Mouse (Mus musculus): ENCODE measurements at regions not wholly inside any gene's neighbourhood (a gene's known extent, or its start where the extent isn't known, plus 50 kb on each side); places are given as distances from the start of the nearest gene placed in this dataset.

GRCm38 (mm10) chr13:39950203-39950602, 411.0 kb downstream of the Ofcc1 start:
- no peak for DNase-seq

- no peak for DNase-seq
These were observed 426.0 kb downstream of the Ofcc1 start for GRCm38 (mm10) chr13:39935216-39935615.

DNA sequence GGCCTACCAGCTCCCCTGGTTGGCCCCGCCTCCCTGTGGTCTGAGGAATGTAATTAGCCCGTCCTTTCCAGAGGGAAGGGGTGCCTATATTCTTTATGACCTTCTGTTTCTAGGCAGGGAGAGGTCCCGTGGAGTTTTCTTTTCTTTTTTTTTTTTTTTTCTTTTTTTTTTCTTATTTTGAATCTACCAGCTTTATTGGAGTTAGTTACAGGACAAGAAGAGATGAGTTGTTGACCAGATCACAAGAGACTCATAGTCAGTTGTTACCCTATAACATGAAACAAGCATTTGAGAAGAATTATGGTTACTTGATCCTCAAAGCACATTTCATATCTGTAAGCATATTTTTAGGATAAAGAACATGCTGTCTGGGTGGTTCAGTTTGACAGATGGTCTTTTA, 429.8 kb downstream of the Ofcc1 start:
- DNase-seq = no peak

- DNase-seq = no peak
These were observed 432.7 kb downstream of the Ofcc1 start for GRCm38 (mm10) chr13:39928573-39928972.

GRCm38 (mm10) chr13:39924366-39924765, 436.9 kb downstream of the Ofcc1 start:
- DNase-seq = no peak

GRCm38 (mm10) chr13:39923113-39923512, 438.1 kb downstream of the Ofcc1 start:
- DNase-seq = peak; percentile 47

GRCm38 (mm10) chr13:39907720-39908119, 453.5 kb downstream of the Ofcc1 start:
- no peak for DNase-seq

GRCm38 (mm10) chr13:39904264-39904663, 457.0 kb downstream of the Ofcc1 start:
- peak; percentile 26 for DNase-seq

- no peak for DNase-seq
These were observed 457.9 kb downstream of the Ofcc1 start for GRCm38 (mm10) chr13:39903319-39903718.

DNA sequence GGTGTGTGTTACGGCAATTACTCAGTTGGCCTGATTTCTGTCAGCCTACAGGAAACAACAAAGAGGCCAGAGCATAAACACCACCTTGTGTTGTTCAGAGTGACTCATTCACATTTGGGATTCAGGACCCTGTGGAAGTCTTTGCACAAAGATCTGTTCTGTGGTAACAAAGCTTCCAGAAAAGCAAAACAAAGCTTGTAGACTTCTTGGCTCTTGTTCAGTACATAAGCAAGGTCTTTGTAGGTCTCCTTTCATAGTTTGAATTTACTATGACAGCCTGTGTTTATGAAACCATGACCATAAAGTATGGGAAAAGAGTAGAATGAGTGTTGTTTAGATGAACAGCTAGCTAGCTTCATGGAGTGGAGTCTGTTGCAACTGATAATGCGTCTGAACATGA, 461.9 kb downstream of the Ofcc1 start:
- no peak for DNase-seq

DNA sequence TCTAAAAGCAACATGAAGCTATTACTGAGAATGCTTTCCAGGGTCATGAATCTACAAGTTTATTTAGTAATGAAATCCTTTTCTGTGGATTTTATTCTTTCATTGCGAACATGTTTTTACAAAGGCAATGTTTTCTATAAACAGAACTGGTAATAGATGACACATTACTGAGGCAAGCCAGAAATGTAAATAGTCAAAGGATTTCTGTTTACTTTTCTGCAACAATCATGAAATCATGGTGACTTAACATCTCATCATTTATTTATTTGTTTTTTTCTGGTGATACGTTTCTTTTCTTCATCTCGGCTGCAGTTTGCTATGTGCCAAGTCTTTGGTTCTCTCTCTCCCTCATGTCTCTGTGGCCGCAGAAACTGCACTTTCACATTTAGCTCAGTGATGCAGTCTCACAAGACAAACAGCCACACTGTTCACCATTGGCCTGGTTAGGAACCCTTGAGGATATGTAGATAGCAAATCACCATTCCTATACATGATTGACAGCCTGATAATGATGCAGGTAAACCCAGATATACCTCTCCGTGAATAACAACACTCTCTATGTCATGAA, 462.8 kb downstream of the Ofcc1 start:
- DNase-seq = no peak

DNA sequence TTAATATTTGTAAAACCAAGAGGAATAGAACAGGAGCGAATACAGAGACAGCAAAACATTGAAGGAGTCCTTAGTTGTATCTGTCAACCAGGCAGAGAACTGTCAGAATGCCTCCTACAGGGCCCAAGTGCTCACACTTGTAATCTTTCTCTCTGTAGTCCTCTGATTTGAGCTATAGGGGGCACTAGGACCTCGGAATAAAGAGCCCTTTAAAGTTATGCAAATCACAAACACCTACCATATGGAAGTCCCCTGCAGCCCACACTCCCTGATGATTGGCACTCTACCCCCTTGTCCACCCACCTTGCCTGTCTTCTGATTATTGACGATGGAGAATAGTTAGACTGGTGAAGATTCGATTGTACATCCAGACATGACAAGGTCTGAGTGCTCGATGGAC, 467.1 kb downstream of the Ofcc1 start:
- DNase-seq = peak; percentile 5

DNA sequence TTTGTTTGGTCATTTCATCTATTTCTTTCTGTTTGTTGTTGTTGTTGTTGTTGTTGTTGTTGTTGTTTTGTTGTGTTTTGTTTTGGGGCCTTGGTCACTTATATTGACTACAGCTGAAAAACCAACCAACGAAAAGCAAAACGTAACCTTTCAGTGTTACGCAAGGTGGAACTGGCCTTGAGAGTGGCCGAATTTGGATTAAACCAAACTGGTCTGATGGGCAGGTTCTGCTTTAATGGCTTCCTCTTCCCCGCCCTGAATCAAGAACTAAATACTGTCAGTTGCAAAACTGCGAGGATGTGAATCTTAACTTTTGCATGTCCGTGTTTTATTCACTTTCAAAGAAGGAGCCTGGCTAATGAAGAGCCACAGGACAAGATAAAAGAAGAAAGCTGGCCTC, 480.2 kb downstream of the Ofcc1 start:
- DNase-seq = no peak

- no peak for DNase-seq
These were observed 481.1 kb downstream of the Ofcc1 start for GRCm38 (mm10) chr13:39880136-39880535.

GRCm38 (mm10) chr13:39877361-39878141, 483.7 kb downstream of the Ofcc1 start:
- DNase-seq = no peak

GRCm38 (mm10) chr13:39852257-39852800, 508.9 kb downstream of the Ofcc1 start:
- DNase-seq = no peak

DNA sequence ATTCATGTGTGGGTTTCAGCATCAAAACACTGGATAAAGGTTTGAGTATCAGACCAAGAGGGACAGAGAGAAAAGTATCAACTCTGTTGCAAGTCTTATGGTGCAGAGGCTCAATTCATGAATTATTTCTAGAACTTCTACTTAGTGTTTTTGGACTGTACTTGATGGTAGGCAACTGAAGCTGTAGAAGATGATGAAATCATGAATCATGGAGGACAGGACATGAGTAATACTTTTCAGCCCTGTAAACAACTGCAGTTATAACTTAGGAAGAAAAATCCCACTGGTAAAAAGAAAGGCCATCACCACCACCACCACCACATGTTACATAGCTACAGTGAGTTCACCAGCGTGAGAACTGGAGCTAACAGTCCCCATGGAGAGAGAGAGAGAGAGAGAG, 511.9 kb downstream of the Ofcc1 start:
- DNase-seq = no peak

DNA sequence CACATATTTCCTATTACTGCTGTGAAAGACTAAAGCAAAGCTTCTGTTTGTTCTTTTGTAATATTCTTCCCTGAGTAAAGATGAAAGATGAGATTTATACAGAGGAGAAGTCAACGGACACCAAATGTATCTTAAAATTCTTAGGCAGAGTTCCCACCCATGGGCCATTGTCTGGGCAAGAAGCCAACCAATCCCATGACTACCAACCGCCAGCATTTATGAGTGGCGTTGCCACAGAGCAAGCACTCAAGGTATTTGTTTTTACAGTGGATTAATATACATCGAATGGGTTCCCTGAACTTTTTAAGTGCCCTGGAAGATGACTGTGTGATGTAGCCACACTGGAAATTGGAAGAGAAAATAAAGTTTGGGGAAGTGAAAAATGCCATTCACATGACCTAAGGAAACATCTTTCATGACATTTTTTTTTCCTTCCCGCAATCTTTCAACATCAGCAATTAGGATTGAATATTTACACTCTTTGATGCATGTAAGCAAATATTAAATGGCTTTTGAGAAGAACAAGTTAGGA, 525.1 kb downstream of the Ofcc1 start:
- no peak for DNase-seq

DNA sequence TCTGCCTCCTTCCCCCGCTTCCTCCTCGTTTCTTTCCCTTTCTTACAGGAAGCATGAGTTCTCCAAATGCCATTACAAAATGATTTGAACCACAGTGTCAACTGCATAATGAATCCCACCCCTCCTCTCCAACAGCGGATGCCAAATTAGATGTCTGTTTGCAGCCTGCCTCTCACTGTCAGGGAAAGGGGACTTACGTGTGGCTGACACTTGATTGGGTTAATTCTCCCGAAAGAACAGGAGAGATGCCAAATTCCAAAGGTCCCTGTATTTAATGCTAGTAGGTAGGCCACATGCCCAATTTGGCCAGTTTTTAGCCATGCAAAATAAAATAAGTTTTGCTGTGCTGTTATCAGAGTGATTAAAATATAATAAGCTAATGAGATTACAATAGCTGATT, 525.9 kb downstream of the Ofcc1 start:
- DNase-seq = no peak

DNA sequence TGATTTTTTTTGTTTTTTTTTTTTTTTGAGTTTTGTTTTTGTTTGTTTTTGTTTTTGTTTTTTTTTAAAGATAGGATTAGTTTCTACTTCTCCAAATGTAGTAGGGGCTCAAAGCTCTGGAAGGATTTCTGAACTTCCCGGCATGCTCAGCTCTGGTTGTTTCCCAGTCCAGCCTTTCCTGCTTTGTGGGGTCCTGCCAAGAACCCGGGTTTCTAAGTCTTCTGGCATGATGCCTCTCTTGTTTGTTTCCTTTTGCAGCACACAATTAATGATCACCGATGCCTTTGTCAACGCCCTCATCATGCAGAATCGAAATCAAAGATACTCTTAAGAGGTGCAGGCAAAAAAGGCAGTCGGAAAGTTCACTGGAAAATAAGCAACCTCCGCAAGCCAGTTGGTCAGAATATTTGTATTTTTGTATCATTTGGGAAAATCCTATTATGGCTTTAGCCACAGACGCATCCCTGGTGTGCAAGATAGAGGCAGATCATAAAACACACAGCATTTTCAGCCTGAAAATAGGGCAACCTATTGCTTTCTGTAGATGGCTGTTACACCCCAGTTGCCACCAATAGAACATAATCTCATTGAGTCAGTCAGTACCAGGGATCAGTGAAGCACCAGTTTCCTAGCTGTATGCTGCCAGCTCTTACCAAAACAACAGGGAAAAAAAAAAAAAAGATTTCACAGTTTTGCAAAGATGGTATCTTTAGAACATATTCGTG, 526.6 kb downstream of the Ofcc1 start:
- no peak for DNase-seq

DNA sequence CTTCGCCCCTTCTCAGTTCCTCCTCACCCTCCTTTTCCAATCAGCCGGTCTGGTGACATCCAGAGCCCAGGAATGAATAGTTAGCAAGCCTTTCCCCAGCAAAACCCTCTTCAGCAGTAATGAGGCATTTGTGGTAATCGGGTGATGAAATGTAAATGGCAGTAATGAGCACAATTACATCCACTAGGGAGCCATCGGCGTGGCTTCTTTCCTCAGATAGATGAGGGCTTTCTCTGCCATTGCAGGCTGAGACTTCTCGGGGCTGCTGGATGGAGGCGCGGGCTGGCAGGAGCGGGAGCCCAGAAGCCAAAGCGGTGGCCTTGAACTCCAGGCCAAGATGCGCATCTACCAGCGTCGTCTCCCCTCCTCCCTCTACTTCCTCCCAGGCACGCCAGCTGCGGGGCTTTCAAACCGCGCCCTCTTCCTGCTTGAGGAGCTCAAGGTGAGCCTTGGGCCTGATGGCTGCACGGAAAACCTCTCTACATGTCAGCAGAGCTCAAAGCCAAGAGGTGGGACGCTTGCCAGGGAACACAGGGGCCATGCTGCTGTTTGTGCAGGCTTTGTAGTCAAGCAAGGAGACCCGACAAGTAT, 537.2 kb downstream of the Ofcc1 start:
- no peak for DNase-seq

DNA sequence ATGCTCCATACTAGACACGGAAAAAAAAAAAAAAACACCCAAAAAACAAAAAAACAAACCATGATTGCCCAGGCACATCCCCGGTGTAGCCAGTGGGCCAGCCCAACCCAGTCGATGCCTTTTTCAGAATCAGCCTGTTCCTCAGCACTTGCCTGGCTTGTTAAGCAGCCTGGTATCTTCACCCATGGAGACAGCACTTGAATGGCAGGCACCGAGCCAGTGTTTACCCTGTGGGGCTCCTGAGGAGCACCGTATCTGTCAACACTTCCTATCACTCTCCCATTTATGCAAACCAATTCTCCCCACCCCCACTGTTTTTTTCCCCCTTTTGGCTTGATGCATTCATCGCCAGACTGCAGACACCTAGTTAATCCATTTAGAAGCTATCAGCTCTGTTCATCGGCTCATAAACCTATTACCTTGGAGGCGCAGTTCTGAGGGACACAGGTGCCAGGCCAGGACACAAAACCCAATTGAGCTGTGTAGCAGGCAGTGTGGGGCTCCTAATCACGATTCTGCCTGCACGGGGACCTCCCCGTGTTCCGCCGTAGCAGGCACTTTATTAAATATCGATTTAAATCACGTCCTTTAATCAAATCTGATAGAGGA, 537.8 kb downstream of the Ofcc1 start:
- no peak for DNase-seq

DNA sequence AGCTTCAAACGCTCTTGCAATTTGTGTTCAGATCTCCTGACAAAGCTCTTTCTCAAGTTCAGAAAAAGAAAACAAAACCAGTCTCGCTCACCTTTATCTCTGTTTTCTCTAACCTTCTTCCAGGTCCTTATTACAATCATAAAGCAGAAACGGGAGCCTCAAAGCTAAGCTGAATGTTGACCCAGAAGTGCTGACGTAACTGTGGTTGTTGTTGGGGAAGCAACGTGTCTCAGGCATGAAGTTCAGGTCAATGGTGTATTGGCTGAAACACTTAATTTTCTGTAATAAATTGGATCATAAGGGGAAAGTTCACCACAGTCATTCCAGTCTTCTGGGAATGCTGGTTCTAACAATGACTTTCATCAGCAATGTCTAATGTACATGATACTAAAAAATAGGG, 586.7 kb downstream of the Ofcc1 start:
- no peak for DNase-seq
